Mouse (Mus musculus): Measurements from ENCODE around the gene Mknk2. TPM values are rescaled to one million over a fixed set of nuclear protein-coding genes. Genes with fewer than 3 reads are reported as not detected.
A peak's percentile ranks its signal among the peaks of the same experiment; 100 is the strongest.

Gene Mknk2
- total and polyA plus RNA-seq, 3 experiments: 47.4 to 184 (median 87.1) TPM

GRCm38 (mm10) chr10:80674161-80674711, 3.7 kb downstream of the Mknk2 start:
- DNase-seq (ENCODE audit: low read depth, low spot score): no peak
- Histone ChIP-seq H3K36me3 (ENCODE audit: control insufficient read depth in 1 of 2, insufficient read depth in 2 of 2, low read length in 2 of 2) (peaks cover 2 to 16% of the 10 kb centered on the region in 2 experiments; a peak in 3 of 4 replicates), H3K79me2 (ENCODE audit: control insufficient read depth, insufficient read depth, low read length, poor library complexity) (peaks cover 49% of the 10 kb centered on the region), H3K4me1 (ENCODE audit: control insufficient read depth in 1 of 2, insufficient read depth in 2 of 2, low read length in 2 of 2) (peaks cover under 1 to 18% of the 10 kb centered on the region in 2 experiments; a peak in 3 of 4 replicates), H3K27me3 (ENCODE audit: control insufficient read depth in 1 of 2, insufficient read depth in 2 of 2, low read length in 2 of 2) (no peaks in the 10 kb centered on the region), H3K4me3 (ENCODE audit: control insufficient read depth in 1 of 2, insufficient read depth in 1 of 2, low read depth in 2 of 2, low read length in 2 of 2) (peak overlapping the region; percentile 80 to 95; a peak in 3 of 4 replicates), H3K27ac (ENCODE audit: control insufficient read depth, low read depth, low read length) (no peak overlapping the region), H3K9ac (ENCODE audit: control insufficient read depth, low read depth, low read length, poor library complexity, severe bottlenecking) (peak overlapping the region; percentile 91), H3K9me3 (replicated peaks; ENCODE audit: insufficient read depth, low read length) (no peaks in the 10 kb centered on the region)
- no peak for TF ChIP-seq NRF1 (IDR thresholded peaks at IDR 0.05; ENCODE audit: insufficient read depth, low read depth, low read length, poor library complexity, severe bottlenecking)
- no peak for TF ChIP-seq TCF12 (IDR thresholded peaks at IDR 0.05; ENCODE audit: low read depth, low read length)
- TF ChIP-seq JUND (IDR thresholded peaks at IDR 0.05; ENCODE audit: low read depth, low read length): no peak
- TF ChIP-seq CTCF (IDR thresholded peaks at IDR 0.05 in 2 of 3, conservative IDR thresholded peaks at IDR 0.05 in 1 of 3; ENCODE audit: control insufficient read depth in 1 of 3, insufficient read depth in 1 of 3, low read depth in 2 of 3, low read length in 3 of 3, poor library complexity in 1 of 3, severe bottlenecking in 1 of 3): no peak
- TF ChIP-seq EP300 (IDR thresholded peaks at IDR 0.05; ENCODE audit: low read depth in 1 of 2, low read length in 2 of 2): no peak
- peak; percentile 42; the same call in 1 of the 2 replicates for TF ChIP-seq POLR2AphosphoS5 (IDR thresholded peaks at IDR 0.05; ENCODE audit: borderline replicate concordance, low read depth, low read length)
- TF ChIP-seq MXI1 (IDR thresholded peaks at IDR 0.05; ENCODE audit: low read depth, low read length): no peak

GRCm38 (mm10) chr10:80673690-80674089, 4.2 kb downstream of the Mknk2 start:
- Histone ChIP-seq H3K4me3 (ENCODE audit: control insufficient read depth in 1 of 2, insufficient read depth in 1 of 2, low read depth in 2 of 2, low read length in 2 of 2) (no peak overlapping the region), H3K4me1 (ENCODE audit: control insufficient read depth in 1 of 2, insufficient read depth in 2 of 2, low read length in 2 of 2) (peaks cover 0 to 18% of the 10 kb centered on the region in 2 experiments; a peak in 3 of 4 replicates)

More at GRCm38 (mm10) chr10:80673690-80674089, 4.2 kb downstream of the Mknk2 start:
- DNase-seq (ENCODE audit: low read depth, low spot score): no peak
- Histone ChIP-seq H3K9ac (ENCODE audit: control insufficient read depth, low read depth, low read length, poor library complexity, severe bottlenecking) (peak overlapping the region; percentile 91; the same call in 1 of the 2 replicates), H3K9me3 (replicated peaks; ENCODE audit: insufficient read depth, low read length) (no peaks in the 10 kb centered on the region), H3K79me2 (ENCODE audit: control insufficient read depth, insufficient read depth, low read length, poor library complexity) (peaks cover 49% of the 10 kb centered on the region), H3K27ac (ENCODE audit: control insufficient read depth, low read depth, low read length) (no peak overlapping the region), H3K36me3 (ENCODE audit: control insufficient read depth in 1 of 2, insufficient read depth in 2 of 2, low read length in 2 of 2) (peaks cover 2 to 14% of the 10 kb centered on the region in 2 experiments), H3K27me3 (ENCODE audit: control insufficient read depth in 1 of 2, insufficient read depth in 2 of 2, low read length in 2 of 2) (no peaks in the 10 kb centered on the region)
- TF ChIP-seq TCF12 (IDR thresholded peaks at IDR 0.05; ENCODE audit: low read depth, low read length): no peak
- no peak for TF ChIP-seq MYB (IDR thresholded peaks at IDR 0.05; ENCODE audit: low read depth, low read length)
- TF ChIP-seq MAX (IDR thresholded peaks at IDR 0.05; ENCODE audit: low read length): no peak
- TF ChIP-seq HCFC1 (IDR thresholded peaks at IDR 0.05; ENCODE audit: low read depth, low read length): no peak
- TF ChIP-seq TBP (IDR thresholded peaks at IDR 0.05; ENCODE audit: low read depth, low read length): no peak
- no peak for TF ChIP-seq NELFE (IDR thresholded peaks at IDR 0.05; ENCODE audit: low read depth, low read length)
- no peak for TF ChIP-seq MAZ (IDR thresholded peaks at IDR 0.05; ENCODE audit: low read depth, low read length)
- TF ChIP-seq CHD1 (IDR thresholded peaks at IDR 0.05; ENCODE audit: low read depth, low read length): no peak
- no peak for TF ChIP-seq UBTF (IDR thresholded peaks at IDR 0.05; ENCODE audit: borderline replicate concordance, insufficient read depth, low read depth, low read length)
- TF ChIP-seq CHD2 (IDR thresholded peaks at IDR 0.05; ENCODE audit: low read length): no peak
- TF ChIP-seq CTCF (IDR thresholded peaks at IDR 0.05 in 2 of 3, conservative IDR thresholded peaks at IDR 0.05 in 1 of 3; ENCODE audit: control insufficient read depth in 1 of 3, insufficient read depth in 1 of 3, low read depth in 2 of 3, low read length in 3 of 3, poor library complexity in 1 of 3, severe bottlenecking in 1 of 3): no peak
- TF ChIP-seq ZMIZ1 (IDR thresholded peaks at IDR 0.05; ENCODE audit: low read depth, low read length): no peak

Measured in MEL (cell line).